Mouse (Mus musculus): Measurements from ENCODE around the gene Parp16. TPM values are rescaled to one million over a fixed set of nuclear protein-coding genes. Genes with fewer than 3 reads are reported as not detected.
A peak's percentile ranks its signal among the peaks of the same experiment; 100 is the strongest.
"Not testable (repeated sequence)": the region's sequence is repeated elsewhere in the genome, so short reads cannot be mapped to it uniquely, and the experiment has no call there.

The Parp16 gene
- polyA plus RNA-seq, 1 experiment: 4.3 TPM

DNA sequence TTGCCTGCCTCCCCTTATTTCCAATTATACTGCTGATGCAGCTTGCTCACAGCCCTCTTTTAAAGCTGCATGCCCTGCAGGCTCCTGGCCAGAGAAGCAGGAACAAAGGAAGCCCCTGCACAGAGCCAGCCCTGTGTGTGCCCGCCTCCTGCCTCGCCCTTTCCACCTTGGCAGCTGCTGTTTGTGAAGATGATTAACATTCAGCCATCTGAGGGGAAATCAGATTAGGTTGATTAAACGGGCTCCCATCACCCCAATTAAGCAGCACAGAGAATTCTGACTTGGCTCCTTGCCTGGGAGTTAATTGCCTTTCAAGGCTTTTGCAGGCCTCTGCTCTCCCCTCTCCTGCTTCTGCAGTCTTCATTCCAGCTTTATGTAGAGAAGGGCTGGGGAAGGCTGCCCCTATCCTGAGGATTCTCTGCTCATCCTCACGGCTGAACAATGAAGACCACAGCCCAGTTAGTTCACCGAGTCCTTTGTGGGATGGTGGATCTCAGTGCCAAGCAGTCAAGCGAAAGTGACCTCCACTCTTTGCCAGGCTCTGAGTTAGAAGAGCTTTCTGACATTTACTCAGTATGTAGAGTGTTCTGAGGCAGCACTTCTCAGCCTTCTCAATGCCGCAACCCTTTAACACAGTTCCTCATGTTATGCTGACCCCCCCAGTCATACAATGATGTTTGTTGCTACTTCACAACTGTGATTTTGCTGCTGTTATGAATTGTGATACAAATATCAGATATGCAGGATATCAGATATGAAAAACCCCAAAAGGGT lies 72.8 kb downstream of the Parp16 start:
- H3K4me1 ChIP-seq (ENCODE audit: control insufficient read depth, insufficient read depth, low read length): no peaks in the 10 kb centered on the region
- H3K4me3 ChIP-seq (replicated peaks; ENCODE audit: control insufficient read depth, low read depth, low read length): no peak overlapping the region
- WGBS: 54% methylated on average over 7 of the region's 7 CpGs
- TF ChIP-seq POLR2A (IDR thresholded peaks at IDR 0.05; ENCODE audit: borderline replicate concordance, control insufficient read depth, low read depth, low read length) (no peak), CTCF (IDR thresholded peaks at IDR 0.05; ENCODE audit: control insufficient read depth, insufficient read depth, low read length) (no peak)
- no peak overlapping the region for H3K27ac ChIP-seq (ENCODE audit: control insufficient read depth, insufficient read depth, low read depth, low read length, poor library complexity)

- 81% methylated on average over 13 of the region's 13 CpGs for WGBS
- no peak overlapping the region for H3K27ac ChIP-seq (ENCODE audit: control insufficient read depth, insufficient read depth, low read depth, low read length, poor library complexity)
- no peak overlapping the region for H3K4me3 ChIP-seq (replicated peaks; ENCODE audit: control insufficient read depth, low read depth, low read length)
- no peaks in the 10 kb centered on the region for H3K4me1 ChIP-seq (ENCODE audit: control insufficient read depth, insufficient read depth, low read length)
- TF ChIP-seq POLR2A (IDR thresholded peaks at IDR 0.05; ENCODE audit: borderline replicate concordance, control insufficient read depth, low read depth, low read length) (no peak), CTCF (IDR thresholded peaks at IDR 0.05; ENCODE audit: control insufficient read depth, insufficient read depth, low read length) (no peak)
Measured at GRCm38 (mm10) chr9:65273048-65273809, 78.1 kb downstream of the Parp16 start.

DNA sequence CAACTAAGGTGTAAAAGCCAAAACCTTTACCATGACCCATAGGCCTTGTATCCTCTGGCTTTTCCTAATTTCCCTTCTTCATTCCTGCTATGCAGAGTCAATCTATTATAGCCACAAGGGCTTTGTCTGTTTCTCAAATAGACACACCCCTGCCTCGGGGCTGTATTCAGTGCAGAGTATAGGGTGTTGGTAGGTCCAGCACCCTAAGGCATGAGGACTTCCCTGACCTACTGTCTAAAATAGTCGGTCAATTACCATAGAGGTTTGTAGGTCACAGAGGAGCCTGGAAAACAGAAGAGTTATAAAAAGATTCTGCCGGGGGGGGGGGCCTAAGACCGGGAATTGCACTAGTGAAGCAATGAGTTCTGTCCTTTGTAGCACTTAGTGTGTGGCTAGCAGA lies 78.7 kb downstream of the Parp16 start:
- Histone ChIP-seq H3K4me3 (replicated peaks; ENCODE audit: control insufficient read depth, low read depth, low read length) (no peak overlapping the region), H3K4me1 (ENCODE audit: control insufficient read depth, insufficient read depth, low read length) (no peaks in the 10 kb centered on the region), H3K27ac (ENCODE audit: control insufficient read depth, insufficient read depth, low read depth, low read length, poor library complexity) (no peak overlapping the region)
- WGBS: 79% methylated on average over 4 of the region's 4 CpGs
- TF ChIP-seq POLR2A (IDR thresholded peaks at IDR 0.05; ENCODE audit: borderline replicate concordance, control insufficient read depth, low read depth, low read length) (no peak), CTCF (IDR thresholded peaks at IDR 0.05; ENCODE audit: control insufficient read depth, insufficient read depth, low read length) (no peak)

- H3K27ac ChIP-seq (ENCODE audit: control insufficient read depth, insufficient read depth, low read depth, low read length, poor library complexity); H3K4me3 ChIP-seq (replicated peaks; ENCODE audit: control insufficient read depth, low read depth, low read length); H3K4me1 ChIP-seq (ENCODE audit: control insufficient read depth, insufficient read depth, low read length): not testable (repeated sequence)
- 85% methylated on average over 3 of the region's 3 CpGs for WGBS
Measured at GRCm38 (mm10) chr9:65274851-65275250, 79.7 kb downstream of the Parp16 start.

- WGBS: 73% methylated on average over 4 of the region's 4 CpGs
- H3K27ac ChIP-seq (ENCODE audit: control insufficient read depth, insufficient read depth, low read depth, low read length, poor library complexity): no peak overlapping the region
- H3K4me3 ChIP-seq (replicated peaks; ENCODE audit: control insufficient read depth, low read depth, low read length): no peak overlapping the region
- no peaks in the 10 kb centered on the region for H3K4me1 ChIP-seq (ENCODE audit: control insufficient read depth, insufficient read depth, low read length)
- TF ChIP-seq CTCF (IDR thresholded peaks at IDR 0.05; ENCODE audit: control insufficient read depth, insufficient read depth, low read length): no peak
- no peak for TF ChIP-seq POLR2A (IDR thresholded peaks at IDR 0.05; ENCODE audit: borderline replicate concordance, control insufficient read depth, low read depth, low read length)
Measured at GRCm38 (mm10) chr9:65275810-65276530, 80.8 kb downstream of the Parp16 start.

DNA sequence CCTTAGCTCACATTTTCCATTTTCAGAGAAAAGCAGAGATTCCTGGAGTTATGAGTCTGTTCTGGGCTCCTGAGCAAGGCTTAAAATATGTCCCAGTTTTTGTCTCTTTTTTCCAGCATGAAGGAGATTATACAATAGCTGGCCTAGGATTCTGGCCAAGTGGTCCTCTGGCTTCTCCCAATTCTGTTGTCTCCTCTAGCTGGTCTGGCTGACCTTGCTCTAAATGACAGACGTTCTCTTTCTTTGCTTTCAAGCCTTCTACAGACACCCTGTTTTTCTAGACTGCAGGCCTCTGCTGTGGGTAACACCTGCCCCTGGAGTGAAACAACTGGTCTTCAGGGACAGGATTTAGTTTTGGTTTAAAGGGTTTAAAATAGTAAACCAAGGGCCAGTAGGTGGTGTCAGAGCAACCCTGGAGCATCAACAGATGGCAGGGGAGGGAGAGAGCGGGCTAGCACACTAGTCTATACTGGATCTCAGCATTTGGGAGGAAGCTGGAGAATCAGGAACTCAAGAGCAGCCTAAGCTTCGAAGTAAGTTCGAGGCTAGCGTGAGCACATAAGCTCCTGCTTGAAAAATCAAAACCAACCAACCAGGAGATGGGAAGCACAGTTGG lies 86.5 kb downstream of the Parp16 start:
- TF ChIP-seq POLR2A (IDR thresholded peaks at IDR 0.05; ENCODE audit: borderline replicate concordance, control insufficient read depth, low read depth, low read length): no peak
- no peak for TF ChIP-seq CTCF (IDR thresholded peaks at IDR 0.05; ENCODE audit: control insufficient read depth, insufficient read depth, low read length)
- Histone ChIP-seq H3K4me3 (replicated peaks; ENCODE audit: control insufficient read depth, low read depth, low read length) (no peak overlapping the region), H3K27ac (ENCODE audit: control insufficient read depth, insufficient read depth, low read depth, low read length, poor library complexity) (no peak overlapping the region), H3K4me1 (ENCODE audit: control insufficient read depth, insufficient read depth, low read length) (no peaks in the 10 kb centered on the region)
- whole genome bisulfite sequencing: 72% methylated on average over 5 of the region's 5 CpGs

GRCm38 (mm10) chr9:65283301-65283700 lies 88.1 kb downstream of the Parp16 start:
- no peak for TF ChIP-seq POLR2A (IDR thresholded peaks at IDR 0.05; ENCODE audit: borderline replicate concordance, control insufficient read depth, low read depth, low read length)
- TF ChIP-seq CTCF (IDR thresholded peaks at IDR 0.05; ENCODE audit: control insufficient read depth, insufficient read depth, low read length): peak; percentile 7; the same call in 1 of the 2 replicates
- H3K4me1 ChIP-seq (ENCODE audit: control insufficient read depth, insufficient read depth, low read length): no peaks in the 10 kb centered on the region
- no peak overlapping the region for H3K4me3 ChIP-seq (replicated peaks; ENCODE audit: control insufficient read depth, low read depth, low read length)
- H3K27ac ChIP-seq (ENCODE audit: control insufficient read depth, insufficient read depth, low read depth, low read length, poor library complexity): no peak overlapping the region
- 3% methylated on average over 3 of the region's 3 CpGs for WGBS

GRCm38 (mm10) chr9:65288252-65288651 lies 93.1 kb downstream of the Parp16 start:
- not testable (repeated sequence) for H3K4me3 ChIP-seq (replicated peaks; ENCODE audit: control insufficient read depth, low read depth, low read length); H3K27ac ChIP-seq (ENCODE audit: control insufficient read depth, insufficient read depth, low read depth, low read length, poor library complexity); H3K4me1 ChIP-seq (ENCODE audit: control insufficient read depth, insufficient read depth, low read length)
- WGBS: 49% methylated on average over 5 of the region's 5 CpGs

Other genes with a start within 250 kb of the Parp16 start
- gene Slc24a1, start 243.7 kb upstream of the Parp16 start, polyA plus RNA-seq (2011; ENCODE audit: insufficient read depth, insufficient read length, low replicate concordance, missing spikeins): 0.25 TPM in 1 of 2 replicates, not detected in the other
- 7.7 and 9.0 TPM in 2 replicates for gene Ints14, start 234.4 kb upstream of the Parp16 start, polyA plus RNA-seq (2011; ENCODE audit: insufficient read depth, insufficient read length, low replicate concordance, missing spikeins)
- gene Hacd3, start 173.7 kb upstream of the Parp16 start, polyA plus RNA-seq (2011; ENCODE audit: insufficient read depth, insufficient read length, low replicate concordance, missing spikeins): 9.2 and 18.0 TPM in 2 replicates
- 23.7 and 25.9 TPM in 2 replicates for gene Dpp8, start 162.9 kb upstream of the Parp16 start, polyA plus RNA-seq (2011; ENCODE audit: insufficient read depth, insufficient read length, low replicate concordance, missing spikeins)
- gene Igdcc4, start 93.9 kb upstream of the Parp16 start, polyA plus RNA-seq (2011; ENCODE audit: insufficient read depth, insufficient read length, low replicate concordance, missing spikeins): 0.32 TPM in 1 of 2 replicates, not detected in the other
- not detected in 2 replicates for gene Igdcc3, start 54.2 kb upstream of the Parp16 start, polyA plus RNA-seq (2011; ENCODE audit: insufficient read depth, insufficient read length, low replicate concordance, missing spikeins)
- 0.40 TPM in 1 of 2 replicates, not detected in the other for gene Cilp, start 69.8 kb downstream of the Parp16 start, polyA plus RNA-seq (2011; ENCODE audit: insufficient read depth, insufficient read length, low replicate concordance, missing spikeins)
- 7.3 and 19.9 TPM in 2 replicates for gene Clpx, start 98.9 kb downstream of the Parp16 start, polyA plus RNA-seq (2011; ENCODE audit: insufficient read depth, insufficient read length, low replicate concordance, missing spikeins)
- 7.3 and 16.3 TPM in 2 replicates for gene Pdcd7, start 150.8 kb downstream of the Parp16 start, polyA plus RNA-seq (2011; ENCODE audit: insufficient read depth, insufficient read length, low replicate concordance, missing spikeins)
- gene Ubap1l, start 165.7 kb downstream of the Parp16 start, polyA plus RNA-seq (2011; ENCODE audit: insufficient read depth, insufficient read length, low replicate concordance, missing spikeins): 1.1 and 1.7 TPM in 2 replicates
- not detected in 2 replicates for gene Kbtbd13, start 196.3 kb downstream of the Parp16 start, polyA plus RNA-seq (2011; ENCODE audit: insufficient read depth, insufficient read length, low replicate concordance, missing spikeins)
- 0.40 TPM in 1 of 2 replicates, not detected in the other for gene Rasl12, start 203.2 kb downstream of the Parp16 start, polyA plus RNA-seq (2011; ENCODE audit: insufficient read depth, insufficient read length, low replicate concordance, missing spikeins)
- not detected in 2 replicates for gene Slc51b, start 227.6 kb downstream of the Parp16 start, polyA plus RNA-seq (2011; ENCODE audit: insufficient read depth, insufficient read length, low replicate concordance, missing spikeins)
- gene Mtfmt, start 240.4 kb downstream of the Parp16 start, polyA plus RNA-seq (2011; ENCODE audit: insufficient read depth, insufficient read length, low replicate concordance, missing spikeins): 7.7 and 18.7 TPM in 2 replicates

Data from bone marrow, adult 2 months (tissue).